Mouse (Mus musculus): ENCODE measurements around the gene Nolc1.

The Nolc1 gene

DNA sequence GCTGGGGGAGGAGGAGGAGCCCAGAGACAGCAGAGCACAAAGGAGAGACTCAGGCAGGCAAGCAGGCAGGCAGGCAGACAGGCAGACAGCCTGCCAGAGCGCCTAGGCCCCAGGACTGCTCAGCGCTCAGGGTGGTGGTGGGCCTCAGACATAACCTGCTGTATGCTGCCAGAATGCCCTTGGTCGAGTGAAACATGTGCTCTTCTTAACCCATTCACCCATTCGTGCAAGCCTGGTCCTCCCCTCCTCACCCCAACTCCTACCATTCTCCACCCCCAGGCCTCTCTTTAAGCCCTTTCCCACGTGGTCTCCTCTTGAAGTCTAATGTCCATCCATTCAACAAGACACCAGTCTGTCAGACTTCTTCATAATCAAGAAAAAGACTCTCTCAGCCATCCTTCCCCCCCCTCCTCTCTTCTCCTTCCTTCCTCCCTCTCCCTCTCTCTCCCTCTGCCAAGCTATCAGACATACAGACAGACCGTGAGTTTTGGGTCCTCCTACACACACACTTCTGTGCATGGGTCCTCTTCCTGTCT, 33.1 kb upstream of the Nolc1 start:
- no peak for DNase-seq (ENCODE audit: low spot score)

DNA sequence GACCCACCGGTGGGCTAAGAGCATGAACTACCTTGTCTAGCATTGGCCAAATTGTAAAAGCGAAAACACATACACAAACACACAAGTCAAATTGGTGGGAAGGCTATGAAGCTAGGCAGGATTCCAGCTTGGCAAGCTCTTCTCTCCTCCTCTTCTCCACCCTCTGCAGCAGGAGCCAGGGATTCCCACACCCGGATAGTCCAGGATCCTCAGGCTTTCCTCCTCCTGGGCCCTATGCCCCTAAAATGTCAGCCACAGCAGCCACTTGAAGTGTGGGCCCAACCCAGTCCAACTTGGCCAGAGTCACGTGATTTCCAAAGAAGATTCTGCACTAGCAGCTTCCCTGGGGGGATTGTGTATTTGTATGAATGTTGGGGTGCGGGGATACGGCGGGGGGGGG, 32.3 kb upstream of the Nolc1 start:
- DNase-seq (ENCODE audit: low spot score) = no peak

DNA sequence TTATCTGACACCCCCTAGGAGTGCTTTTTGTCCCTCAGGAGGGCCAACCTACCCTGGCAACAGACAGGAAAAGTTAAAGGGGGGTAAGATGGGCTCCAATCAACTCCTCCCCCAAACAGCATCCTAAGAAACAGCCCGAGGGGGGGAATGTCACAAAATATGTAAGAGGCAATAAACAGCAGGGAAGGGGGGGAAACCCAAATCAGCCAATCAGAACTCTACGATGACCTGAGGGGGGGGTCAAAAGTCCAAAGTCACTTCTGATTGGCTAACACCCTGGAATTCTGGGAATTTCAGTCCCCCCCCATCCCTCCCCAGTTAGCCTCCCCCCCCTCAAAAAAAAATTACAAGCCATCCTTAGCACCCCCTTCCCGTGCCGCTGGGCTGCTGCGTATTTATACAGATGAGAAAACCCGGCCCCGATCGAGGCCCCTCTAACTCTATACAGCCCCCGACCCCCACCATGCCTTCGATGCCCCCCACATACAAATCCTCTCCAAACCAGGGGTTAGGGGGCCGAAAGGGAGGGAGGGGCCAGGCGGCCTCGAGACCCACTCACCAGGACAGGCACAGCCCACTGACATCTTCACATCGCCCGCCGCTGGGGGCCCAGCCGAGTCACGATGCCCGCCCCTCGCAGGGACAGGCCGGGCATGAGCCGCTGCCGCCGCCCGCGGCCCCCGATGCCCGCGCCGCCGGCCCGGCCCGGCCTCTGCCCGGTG, 31.2 kb upstream of the Nolc1 start, which contains the start of gene Pprc1:
Gene Pprc1, plus strand, starts transcription at position 616 of the 722 bp plus-strand sequence.
- no peak for DNase-seq (ENCODE audit: low spot score)

DNA sequence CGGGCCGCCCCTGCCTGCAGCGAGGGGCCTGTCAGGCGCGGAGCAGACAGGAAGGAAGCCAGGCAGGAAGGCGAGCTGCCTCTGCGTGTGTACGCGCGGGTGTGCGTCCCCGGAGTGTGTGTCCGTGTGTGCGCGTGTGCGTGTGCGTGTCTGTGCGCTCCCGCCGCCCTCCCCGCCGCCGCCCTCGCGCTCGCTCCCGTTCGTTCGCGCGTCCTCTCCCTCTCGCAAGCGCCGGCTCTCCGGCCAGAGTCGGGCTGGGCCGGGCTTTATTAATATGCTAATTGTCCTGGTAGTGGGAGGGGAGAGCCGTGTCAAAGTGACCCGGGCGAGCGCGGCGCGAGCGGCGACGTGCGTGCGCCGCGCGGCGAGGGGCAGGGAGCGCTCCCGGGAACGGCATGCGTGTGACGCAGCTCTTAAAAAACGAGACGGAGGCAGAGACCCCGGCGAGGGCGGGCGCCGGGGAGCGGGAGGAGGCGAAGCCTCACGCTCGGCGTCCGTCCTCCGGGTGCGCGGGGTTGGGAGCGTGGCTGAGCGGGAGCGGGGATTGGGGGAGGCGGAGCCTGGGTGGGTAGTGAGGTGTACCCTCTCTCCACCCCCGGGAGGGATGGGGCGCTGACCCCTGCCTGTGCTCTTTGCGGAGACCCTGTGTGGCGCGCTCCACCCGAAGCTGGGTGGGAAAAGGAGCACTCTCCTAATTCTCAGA, 30.5 kb upstream of the Nolc1 start, which contains the start of gene Ldb1:
Gene Ldb1, minus strand, starts transcription at position 222 of the 703 bp plus-strand sequence.
- peak; percentile 59 for DNase-seq (ENCODE audit: low spot score)

DNA sequence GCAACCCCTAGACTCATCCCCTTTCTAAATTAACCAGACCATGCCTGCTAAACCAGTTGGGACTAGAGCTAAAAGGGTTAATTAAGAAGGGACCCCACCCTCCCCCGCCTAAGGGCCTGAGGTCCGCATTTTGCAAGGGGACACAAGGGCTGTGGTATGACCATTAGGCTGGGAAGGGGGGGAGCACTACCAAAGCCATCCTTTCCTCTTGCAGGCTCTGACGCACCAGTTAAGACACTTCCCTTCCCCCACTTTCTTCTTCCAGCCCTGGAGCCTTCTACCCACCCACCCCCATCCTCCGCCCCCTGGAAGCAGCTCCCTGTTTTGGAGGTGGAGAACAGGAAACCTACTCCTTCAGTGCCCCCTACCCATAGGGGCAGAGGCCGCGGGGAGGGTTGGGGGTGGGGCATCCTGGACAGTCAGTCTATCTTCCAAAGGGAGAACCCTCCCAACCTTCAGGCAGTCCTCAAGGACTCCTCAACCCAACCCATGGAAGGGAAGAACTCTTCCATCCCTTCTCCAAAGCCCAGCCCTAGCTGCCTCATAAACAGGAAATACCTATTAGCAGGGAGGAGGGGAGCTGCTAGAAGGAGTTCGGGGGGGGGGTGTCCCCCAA, 29.9 kb upstream of the Nolc1 start:
- no peak for DNase-seq (ENCODE audit: low spot score)

DNA sequence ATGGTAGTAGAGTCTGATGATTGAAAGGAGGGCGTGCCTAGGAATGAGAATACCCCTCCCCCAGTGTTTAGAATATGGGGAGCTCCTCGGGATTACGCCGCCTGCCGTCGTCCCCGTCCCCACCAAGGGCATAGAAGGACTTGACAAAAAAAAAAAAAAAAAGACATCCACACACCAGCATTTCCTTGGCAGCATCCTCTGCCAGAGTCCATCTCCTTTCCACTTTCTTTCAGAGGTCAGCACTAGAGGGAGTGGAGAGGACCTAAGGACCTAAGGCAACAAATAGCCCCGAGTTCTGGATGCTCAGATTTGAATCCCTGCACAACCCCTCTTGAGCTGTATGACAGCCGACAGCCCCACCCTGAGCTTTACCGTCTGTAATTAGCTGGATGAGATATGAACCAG, 29.0 kb upstream of the Nolc1 start:
- no peak for DNase-seq (ENCODE audit: low spot score)

DNA sequence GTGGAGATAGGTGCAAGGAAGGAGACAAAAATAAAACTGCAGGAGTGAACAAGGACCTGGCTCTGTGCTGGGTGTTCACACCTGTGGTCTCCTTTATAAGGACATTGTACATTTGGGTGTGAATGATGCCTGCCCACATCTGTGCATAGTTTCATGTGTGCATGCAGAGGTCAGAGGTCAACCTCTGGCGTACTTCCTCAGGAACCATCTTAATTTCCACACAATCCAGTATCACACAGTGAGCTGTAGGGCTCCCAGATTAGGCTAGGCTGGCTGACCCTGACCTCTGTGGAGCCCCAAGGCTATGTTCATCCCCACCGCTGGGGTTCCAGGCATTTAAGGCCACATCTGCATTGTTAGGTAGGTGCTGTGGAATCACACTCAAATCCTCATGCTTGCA, 28.2 kb upstream of the Nolc1 start:
- DNase-seq (ENCODE audit: low spot score) = no peak

DNA sequence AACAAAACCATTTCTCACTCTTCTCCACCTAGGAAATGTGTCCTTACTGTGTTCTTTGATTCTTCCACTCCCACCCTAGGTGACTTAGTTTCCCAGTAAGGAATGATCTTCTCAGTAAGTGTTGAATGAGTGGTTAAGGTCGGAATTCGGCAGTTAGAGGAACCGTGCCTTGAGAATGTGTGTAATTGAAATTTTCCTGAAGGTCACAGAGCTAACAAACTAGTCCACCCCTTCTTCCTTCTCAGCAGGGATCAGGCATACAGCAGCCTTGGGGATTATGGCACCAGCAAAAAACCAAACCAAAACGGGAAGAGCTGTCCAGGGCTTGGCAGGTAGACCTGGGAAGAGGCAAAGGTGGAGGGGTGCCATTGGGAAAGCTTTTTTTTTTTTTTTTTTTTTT, 26.5 kb upstream of the Nolc1 start:
- DNase-seq (ENCODE audit: low spot score) = no peak

DNA sequence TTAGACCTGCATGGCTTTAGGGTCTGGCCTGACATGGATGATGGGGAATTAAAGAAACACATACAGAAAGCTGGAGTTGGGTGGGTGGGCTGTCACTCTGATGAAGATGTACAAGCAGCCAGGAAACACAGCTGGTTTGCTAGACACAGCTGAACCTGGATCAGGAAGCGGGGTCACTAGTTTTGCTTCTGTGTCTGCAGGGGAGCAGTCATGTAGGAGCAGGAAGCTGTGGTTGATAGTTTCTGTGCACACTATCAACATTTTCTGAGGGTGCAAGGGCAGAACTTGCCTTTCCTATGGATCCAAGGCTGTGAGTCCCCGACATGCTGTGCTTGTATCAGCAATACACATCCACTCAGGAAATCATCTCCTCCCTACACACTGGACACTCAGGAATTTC, 25.2 kb upstream of the Nolc1 start:
- DNase-seq (ENCODE audit: low spot score) = no peak

DNA sequence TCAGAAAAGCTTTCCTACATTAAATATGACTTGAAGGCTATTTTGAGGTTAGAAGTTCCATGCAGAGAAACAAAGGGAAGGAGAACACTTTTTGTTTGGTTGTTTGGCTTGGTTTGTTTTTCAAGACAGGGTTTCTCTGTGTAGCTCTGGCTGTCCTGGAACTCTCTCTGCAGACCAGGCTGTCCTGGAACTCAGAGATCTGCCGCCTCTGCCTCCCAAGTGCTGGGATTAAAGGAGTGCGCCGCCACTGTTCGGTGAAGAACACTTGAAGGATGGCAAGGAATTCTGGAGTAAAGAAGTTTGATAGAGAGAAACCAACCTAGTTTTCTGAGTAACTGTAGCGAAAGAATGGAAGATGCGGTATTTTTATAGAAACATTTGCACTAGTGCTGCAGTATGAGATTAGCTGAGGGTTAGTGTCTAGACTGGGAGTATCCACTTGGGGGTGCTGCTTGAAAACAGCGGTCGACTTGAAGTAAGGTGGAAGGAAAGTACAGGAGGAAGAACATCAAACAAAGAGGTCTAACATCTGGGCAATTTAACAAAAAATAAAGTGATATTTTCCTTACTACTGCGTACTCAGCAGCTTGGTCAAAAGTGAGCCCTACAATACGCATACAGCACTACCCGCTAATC, 19.8 kb upstream of the Nolc1 start:
- DNase-seq (ENCODE audit: low spot score) = no peak

DNA sequence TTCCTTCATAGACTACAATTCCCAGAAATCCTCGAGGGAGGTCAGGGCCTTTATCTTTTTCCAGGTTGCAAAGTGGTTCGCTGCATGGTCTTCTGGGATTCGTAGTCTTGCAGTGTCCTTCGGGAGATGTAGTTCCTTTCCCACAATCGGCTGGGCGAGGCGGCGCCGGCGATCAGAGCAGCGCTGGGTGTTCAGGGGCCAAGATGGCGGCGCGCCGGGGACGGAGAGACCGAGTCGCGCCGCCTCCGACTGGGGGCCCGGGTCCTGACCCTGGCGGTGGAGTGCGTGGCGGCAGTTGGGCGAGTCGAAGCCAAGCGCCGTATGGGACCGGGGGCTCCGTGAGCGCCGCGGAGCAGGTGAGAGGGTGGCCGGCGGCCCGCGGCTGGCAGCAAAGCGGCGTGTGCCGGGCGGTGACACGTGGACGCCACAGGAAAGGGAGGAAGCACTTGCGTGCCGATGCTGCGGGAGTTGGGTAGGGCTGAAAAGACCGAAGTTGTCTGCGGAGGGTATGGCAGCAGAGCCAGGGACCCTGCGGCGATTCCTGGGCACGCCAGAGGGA, 19.2 kb upstream of the Nolc1 start:
- DNase-seq (ENCODE audit: low spot score) = peak; percentile 86

DNA sequence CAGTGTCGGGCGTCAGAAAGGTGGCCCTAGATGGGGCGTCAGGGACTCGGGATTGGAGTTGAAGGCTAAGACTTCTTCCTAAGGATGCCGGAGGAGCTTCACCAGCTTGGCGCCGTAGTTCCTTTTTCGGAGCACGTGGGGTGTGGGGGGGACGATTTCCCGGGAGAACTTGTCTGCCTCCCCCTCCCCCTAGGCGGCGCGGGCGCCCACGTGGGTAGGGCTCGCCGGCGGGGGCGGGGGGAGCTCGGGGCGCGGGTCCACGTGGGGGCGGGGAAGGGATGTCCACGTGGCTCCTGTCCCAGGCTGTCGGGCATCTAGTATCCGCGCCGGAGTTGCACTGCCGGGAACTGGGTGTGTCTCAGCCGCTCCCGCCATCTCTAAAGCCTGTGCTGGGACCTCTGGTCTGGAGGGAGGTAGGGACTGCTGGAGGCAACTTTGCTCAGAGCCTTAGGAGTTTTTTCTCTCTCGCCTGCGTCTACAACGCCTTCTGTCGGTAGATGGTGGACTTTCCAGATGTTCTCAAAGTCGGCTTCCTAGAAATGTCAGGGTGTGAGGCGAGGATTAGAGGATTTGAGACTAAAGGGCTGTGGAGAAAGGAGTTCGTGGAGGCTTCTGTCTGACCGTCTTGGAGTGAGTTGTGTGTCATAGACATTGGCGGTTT, 18.6 kb upstream of the Nolc1 start:
- DNase-seq (ENCODE audit: low spot score) = peak; percentile 53

DNA sequence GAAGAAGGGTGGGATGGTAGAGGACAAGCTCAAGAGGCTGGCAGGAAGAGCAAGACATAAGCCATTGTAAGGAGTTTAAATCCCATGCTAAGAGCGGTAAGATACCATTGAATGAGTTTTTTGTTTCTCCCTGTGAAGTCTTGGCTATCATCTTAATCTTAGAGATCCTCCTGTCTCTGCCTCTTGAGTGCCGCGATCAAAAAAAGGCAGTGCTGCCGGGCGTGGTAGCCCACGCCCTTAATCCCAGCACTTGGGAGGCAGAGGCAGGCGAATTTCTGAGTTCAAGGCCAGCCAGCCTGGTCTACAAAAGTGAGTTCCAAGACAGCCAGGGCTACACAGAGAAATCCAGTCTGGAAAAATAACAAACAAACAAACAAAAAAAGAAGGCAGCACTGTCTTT, 17.2 kb upstream of the Nolc1 start:
- no peak for DNase-seq (ENCODE audit: low spot score)

DNA sequence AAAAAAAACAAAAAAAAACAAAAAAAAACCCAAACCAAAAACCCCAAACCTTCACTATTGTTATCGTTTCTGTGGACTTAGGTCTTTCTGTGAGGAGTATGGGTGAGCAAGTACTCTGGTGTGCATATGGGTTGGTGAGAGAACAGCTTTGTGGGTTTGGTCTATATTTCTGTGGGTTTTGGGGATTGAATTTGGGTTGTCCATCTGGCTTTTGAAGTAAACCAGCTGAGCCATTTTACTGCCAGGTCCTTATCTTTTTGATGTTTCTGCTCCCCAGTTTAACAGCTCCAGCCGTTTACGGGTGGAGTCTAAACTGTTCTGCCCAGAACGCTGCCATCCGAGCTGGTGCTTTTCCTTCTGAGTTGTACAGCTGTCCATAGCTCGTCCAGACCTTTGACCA, 14.8 kb upstream of the Nolc1 start:
- DNase-seq (ENCODE audit: low spot score) = no peak

DNA sequence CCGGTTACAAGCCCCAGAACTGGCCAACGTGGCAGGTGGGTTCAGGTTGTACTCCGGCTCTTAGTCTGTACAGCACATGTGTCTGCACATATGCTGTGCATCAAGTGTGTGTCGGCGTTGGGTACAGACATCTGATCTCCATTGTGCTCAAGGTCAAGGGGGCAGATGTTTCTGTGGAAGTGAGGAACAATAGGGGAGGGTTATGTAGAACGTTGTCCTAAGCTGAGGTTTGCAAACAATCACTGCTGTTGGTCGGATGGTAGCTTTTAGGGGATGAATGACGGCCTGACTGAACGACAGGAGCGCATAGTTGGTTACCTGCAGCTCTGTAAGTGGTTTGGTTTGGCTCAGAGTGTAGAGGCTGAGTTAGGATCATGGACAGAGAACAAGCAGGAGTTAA, 7.6 kb upstream of the Nolc1 start:
- DNase-seq (ENCODE audit: low spot score) = no peak

DNA sequence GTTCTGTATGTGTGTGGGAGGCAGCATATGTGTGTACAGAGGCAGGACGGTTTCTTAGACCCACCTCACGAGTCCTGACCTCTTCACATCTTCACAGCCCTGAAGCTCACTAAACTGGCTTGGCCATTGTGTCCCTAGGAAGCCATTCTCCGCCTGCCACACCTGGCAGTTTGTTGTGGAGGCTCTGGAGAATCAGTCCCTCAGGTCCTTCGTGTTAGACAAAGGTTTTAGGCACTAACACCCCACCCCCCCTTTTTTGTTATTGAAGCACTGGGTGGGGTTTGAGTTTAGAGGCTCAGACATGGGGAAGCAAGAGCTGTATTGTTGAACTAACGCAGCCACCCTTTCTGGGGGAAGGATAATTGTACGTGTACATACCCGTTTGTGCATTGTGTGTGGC, 2.4 kb upstream of the Nolc1 start:
- no peak for DNase-seq (ENCODE audit: low spot score)

DNA sequence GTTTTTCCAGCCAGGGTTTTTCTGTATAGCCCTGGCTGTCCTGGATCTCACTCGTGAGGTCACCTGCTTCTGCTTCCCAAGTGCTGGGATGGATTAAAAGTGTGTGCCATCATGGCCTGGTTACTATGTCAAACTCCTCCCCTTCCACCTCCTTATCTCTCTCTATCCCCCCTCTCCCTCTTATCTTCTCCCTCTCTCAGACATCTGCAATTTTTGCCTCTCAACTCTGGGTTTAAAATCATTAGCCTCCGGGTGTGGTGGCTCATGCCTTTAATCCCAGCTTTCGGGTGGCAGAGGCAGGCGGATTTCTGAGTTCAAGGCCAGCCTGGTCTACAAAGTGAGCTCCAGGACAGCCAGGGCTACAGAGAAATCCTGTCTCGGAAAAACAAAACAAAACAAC, 1.4 kb upstream of the Nolc1 start:
- no peak for DNase-seq (ENCODE audit: low spot score)

DNA sequence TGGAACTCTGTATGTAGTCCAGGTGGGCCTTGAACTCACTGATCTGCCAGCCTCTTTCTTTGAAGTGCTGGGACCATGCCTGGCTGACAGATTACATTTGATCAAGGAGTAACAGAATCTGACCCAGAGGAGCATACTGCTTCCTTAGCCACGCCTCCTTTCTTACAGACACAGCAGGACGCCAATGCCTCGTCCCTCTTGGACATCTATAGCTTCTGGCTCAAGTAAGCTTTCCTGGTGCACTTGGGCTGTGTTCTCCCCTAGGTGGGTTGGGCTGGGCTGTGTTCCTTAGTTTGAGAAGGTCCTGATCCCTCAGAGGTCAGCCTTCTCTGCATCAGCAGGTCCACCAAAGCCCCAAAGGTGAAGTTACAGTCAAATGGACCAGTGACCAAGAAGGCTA, 2.9 kb downstream of the Nolc1 start:
- DNase-seq (ENCODE audit: low spot score) = no peak

DNA sequence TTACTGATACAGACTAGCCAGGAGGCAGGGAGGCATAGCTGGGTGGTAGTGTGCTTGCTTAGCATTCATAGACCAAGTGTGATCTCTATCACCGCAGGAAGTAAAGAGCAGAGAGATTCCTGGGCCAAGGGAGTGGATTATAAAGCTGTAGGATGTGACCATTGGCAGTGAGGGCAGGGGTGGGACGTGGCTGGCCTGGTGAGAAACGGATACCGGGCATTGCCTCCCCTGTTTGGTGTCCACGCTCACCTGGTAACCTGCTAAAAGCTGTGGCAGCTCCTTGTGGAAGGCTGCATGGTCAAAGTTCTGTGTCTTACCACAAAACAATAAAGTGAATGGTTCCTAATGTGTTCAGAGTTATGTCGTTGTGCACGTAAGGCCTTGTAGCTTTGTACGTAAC, 9.5 kb downstream of the Nolc1 start:
- no peak for DNase-seq (ENCODE audit: low spot score)

DNA sequence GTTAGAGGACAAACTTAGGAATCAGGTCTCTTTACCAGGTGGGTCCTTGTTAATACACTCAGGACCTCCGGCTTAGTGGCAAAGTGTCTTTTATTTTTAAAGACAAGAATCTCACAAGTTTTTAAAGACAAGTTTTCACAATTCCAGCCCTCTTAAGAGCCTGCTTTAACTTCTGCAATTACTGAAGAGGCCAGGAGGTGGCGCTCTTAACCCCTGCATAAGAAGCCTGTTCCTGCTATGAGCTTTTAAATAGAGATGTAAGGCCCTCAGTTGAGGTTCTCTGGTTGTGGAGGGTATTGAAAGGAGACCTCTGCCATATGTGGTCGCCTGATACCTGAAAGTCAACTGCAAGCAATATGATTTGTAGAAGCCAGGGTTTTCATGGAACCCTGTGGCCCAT, 10.7 kb downstream of the Nolc1 start:
- DNase-seq (ENCODE audit: low spot score) = peak; percentile 35

DNA sequence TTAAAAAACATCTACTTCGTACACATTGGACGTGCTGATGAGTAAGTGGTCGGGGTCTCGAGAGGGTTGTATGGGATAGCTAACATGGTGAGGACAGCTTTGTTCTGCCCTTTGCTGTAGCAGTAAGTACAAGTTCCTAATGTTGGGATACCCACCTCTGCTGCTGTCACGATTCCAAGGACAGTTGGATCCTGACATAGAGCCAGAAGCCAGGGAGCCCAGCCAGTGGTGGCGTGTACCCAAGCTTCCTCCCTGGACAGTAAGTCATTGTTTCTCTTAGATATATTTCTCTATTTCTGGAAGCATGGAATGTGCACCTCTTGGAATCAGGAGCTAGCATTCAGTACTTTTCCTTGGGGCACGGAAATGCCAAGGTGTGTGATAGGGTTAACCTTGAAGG, 12.2 kb downstream of the Nolc1 start:
- no peak for DNase-seq (ENCODE audit: low spot score)

DNA sequence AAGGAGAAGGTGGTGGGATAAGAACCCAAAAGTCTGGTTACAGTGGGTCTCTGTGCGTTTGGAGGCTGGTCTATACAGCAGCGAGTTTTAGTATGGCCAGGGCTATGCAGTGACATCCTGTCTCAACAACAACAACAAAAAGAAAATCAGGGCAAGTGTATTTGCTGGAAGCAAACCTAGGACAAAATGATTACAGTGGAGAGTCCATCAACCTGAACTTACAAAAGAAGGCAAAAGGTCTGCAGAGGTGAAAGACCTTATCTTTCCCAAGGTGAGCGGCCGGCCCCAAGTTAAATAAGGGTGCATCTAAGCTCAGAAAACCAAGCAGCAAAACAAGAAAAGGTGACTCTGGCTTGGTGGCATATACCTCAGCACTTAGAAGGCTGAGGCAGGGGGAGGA, 16.0 kb downstream of the Nolc1 start:
- DNase-seq (ENCODE audit: low spot score) = no peak

Data from spleen, adult 12 weeks (tissue).